Mouse (Mus musculus) midbrain, embryonic 10.5 days (tissue): ENCODE measurements around the gene Itsn1. TPM values are rescaled to one million over a fixed set of nuclear protein-coding genes. Genes with fewer than 3 reads are reported as not detected.

ENCODE experiments used
- DNase-seq: peaks from one replicate; pipeline ENCODE4 v3.0.0-alpha.2; 2017; ENCODE audit warnings: low spot score
- H3K27ac ChIP-seq: fragments of 300-500 bp; sonication (generic); replicated peaks from 2 replicates; pipeline ENCODE4 v1.5.1; 2016; ENCODE audit warnings: mild to moderate bottlenecking
- H3K27me3 ChIP-seq: fragments of 300-500 bp; sonication (generic); 2 replicates; pipeline ENCODE4 v1.6.1; 2016; ENCODE audit warnings: low read depth, mild to moderate bottlenecking; ENCODE audit not compliant: poor library complexity, severe bottlenecking
- H3K36me3 ChIP-seq: fragments of 300-500 bp; sonication (generic); 2 replicates; pipeline ENCODE4 v1.6.1; 2016; ENCODE audit warnings: mild to moderate bottlenecking, moderate library complexity
- H3K4me1 ChIP-seq: fragments of 300-500 bp; sonication (generic); 2 replicates; pipeline ENCODE4 v1.6.1; 2016
- H3K4me3 ChIP-seq: fragments of 300-500 bp; sonication (generic); 2 replicates; pipeline ENCODE4 v1.5.1; 2016; ENCODE audit warnings: mild to moderate bottlenecking, moderate library complexity
- H3K9me3 ChIP-seq: fragments of 300-500 bp; sonication (generic); replicated peaks from 2 replicates; pipeline ENCODE4 v1.6.1; 2016; ENCODE audit warnings: mild to moderate bottlenecking
- WGBS: fragments of 180-500 bp; shearing (Covaris S2); methylation state at CpG from one replicate; pipeline ENCODE4 v1.1.7; 2016; 5-methylcytosine and 5-hydroxymethylcytosine counted together
- microRNA-seq: library from miRNA; unstranded; fragments of <30 nt; microRNA quantifications from one replicate; pipeline ENCODE4, GENCODE M21; 2017
- polyA plus RNA-seq: library from polyadenylated mRNA; unstranded; fragments of >200 nt; fragmentation: Nextera tagmentation; extraction: Ambion mirVana; gene quantifications from 2 replicates; pipeline ENCODE4 v1.2.1, GENCODE M21; 2016

Gene Itsn1
- polyA plus RNA-seq, 1 experiment from 2014 or later: 49.5 TPM

DNA sequence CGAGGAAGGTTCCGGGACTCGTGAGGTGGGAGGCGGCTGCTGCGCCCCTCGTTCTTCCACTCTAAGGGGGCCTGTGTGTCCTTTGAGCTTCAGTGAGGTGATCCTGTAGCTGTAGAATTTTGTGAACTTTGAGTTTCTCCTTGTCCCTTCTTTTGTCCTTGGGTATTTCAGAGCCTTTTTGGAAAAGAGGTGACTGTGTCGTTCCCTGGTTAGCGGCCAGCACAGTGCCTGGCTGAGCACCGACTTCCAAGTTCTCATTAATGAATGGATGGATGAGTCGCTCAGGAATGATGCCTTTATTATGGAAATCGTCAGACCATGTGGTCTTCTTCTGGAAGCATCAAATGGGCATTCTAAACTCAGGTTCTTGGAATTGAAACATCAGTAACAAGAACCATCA lies 218.0 kb downstream of the Itsn1 start:
- 0 out of 2 replicates have a peak overlapping the region, but pooled peaks have one; percentile 33 for H3K27ac ChIP-seq
- no peak for DNase-seq
- no peak overlapping the region for H3K4me3 ChIP-seq
- H3K9me3 ChIP-seq: no peaks in the 10 kb centered on the region
- no peaks in the 10 kb centered on the region for H3K27me3 ChIP-seq
- no peaks in the 10 kb centered on the region for H3K36me3 ChIP-seq
- WGBS: 82% methylated on average over 11 of the region's 11 CpGs
- H3K4me1 ChIP-seq: 0 out of 2 replicates have a peak, but pooled peaks cover 7% of the 10 kb centered on the region

DNA sequence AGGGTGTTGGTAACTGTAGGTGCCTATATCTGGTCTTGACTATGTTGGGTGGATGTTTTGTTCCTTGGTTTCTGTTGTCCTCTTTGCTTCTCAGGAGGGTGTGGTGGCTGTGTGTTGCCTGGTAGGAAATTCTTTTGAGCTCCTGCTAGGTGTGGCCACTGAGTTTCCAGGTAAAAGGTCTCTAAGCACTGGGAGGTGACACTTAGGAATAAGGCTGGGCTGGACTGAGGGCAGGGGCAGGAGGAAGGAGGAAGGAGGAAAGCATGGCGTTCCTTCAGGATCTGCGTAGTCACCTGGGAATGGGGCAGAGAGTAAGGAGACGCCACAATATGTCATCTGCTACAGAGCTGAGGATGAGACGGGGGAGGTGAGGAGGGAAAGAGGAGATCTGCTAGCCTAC lies 224.9 kb downstream of the Itsn1 start:
- no peak overlapping the region for H3K4me3 ChIP-seq
- no peaks in the 10 kb centered on the region for H3K36me3 ChIP-seq
- H3K27me3 ChIP-seq: no peaks in the 10 kb centered on the region
- WGBS: 96% methylated on average over 4 of the region's 4 CpGs
- DNase-seq: no peak
- H3K4me1 ChIP-seq: no peaks in the 10 kb centered on the region
- no peaks in the 10 kb centered on the region for H3K9me3 ChIP-seq
- no peak overlapping the region for H3K27ac ChIP-seq

DNA sequence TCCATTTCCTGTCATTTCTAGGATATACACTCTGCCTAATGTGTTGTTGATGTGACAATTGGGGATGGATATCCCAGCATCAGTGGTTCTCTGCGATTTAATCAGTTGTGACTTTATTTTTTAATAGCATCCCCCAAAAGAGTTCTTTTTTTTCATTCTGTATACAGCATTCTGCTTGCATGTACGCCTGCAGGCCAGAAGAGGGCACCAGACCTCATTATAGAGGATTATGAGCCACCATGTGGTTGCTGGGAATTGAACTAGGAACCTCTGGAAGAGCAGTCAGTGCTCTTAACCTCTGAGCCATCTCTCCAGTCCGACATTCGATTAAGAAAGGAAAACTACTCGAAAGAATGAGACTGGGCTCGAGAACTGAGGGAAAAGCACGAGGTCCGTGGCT lies 225.7 kb downstream of the Itsn1 start:
- H3K4me3 ChIP-seq: no peak overlapping the region
- H3K4me1 ChIP-seq: no peaks in the 10 kb centered on the region
- 87% methylated on average over 8 of the region's 8 CpGs for WGBS
- DNase-seq: no peak
- H3K9me3 ChIP-seq: no peaks in the 10 kb centered on the region
- no peak overlapping the region for H3K27ac ChIP-seq
- H3K36me3 ChIP-seq: no peaks in the 10 kb centered on the region
- no peaks in the 10 kb centered on the region for H3K27me3 ChIP-seq

DNA sequence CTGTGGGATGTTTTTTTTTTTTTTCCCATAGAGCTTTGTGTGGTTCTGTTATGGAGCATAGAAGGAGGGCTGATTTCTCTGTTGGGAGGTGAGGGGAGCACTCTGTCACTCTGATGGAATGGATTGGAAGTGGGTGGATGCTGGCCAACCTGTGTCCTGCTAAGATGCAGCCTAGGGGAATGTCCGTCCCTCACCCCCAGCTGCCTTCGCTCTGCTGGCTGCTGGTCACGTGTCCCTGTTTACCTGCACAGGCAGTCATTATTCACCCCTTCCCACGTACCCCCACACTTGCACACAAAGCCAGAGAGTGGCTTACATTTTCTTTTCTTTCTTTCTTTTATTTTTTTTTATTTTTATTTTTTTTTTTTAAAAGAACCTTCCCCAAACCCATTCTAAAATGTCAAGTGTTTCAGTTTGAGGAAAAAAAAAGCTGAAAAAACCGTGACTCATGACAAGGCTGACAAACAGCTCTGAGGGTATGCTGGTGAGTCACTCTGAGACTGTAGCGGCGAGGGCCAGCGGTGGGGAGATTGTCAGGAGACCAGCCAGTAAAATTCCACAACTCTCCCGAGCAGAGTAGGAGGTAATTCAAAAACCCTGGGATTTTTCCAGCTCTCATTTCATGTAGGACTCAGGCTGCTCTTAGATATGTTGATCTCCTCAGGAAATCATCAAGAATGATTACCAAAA lies 233.3 kb downstream of the Itsn1 start:
- Histone ChIP-seq H3K27me3 (no peaks in the 10 kb centered on the region), H3K4me3 (peak overlapping the region; percentile 24; the same call in 1 of the 2 replicates), H3K4me1 (peaks cover 43% of the 10 kb centered on the region), H3K9me3 (no peaks in the 10 kb centered on the region), H3K27ac (peak overlapping the region; percentile 77; the same call in 1 of the 2 replicates), H3K36me3 (no peaks in the 10 kb centered on the region)
- WGBS: 28% methylated on average over 9 of the region's 9 CpGs
- DNase-seq: peak; percentile 26

DNA sequence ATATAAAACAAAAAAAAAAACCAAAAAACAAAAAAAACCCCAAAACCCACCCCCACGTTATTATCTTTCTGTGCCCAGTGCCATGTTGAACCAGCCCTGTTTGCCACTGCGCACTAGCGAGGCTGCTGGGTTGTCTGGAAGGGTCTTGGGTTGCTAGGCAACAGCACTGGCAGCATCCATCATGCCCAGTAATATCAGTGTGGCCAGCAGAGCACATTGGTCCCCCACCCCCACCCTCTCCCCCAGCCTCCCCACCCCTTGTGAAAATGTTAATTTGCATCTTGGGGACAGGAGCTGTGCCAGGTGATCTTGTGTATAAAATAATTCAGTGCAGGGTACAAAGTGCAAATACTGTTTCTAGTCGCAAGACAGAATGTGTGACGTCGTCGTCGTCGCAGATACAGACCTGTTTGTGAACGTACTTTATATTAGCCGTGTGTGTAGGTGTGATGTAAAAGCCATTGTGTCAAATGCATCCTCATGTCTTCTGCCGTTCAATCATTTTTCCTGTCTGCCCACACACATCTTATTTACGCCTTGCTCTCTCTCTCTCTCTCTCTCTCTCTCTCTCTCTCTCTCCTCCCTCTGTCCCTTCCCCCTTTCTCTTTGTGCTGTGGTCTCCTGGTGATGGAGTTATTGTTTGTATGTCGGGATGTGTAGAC lies 233.9 kb downstream of the Itsn1 start:
- H3K4me3 ChIP-seq: peak overlapping the region; percentile 24
- H3K4me1 ChIP-seq: peaks cover 43% of the 10 kb centered on the region
- whole genome bisulfite sequencing: 54% methylated on average over 14 of the region's 14 CpGs
- DNase-seq: peak; percentile 59
- H3K9me3 ChIP-seq: no peaks in the 10 kb centered on the region
- H3K36me3 ChIP-seq: no peaks in the 10 kb centered on the region
- peak overlapping the region; percentile 77 for H3K27ac ChIP-seq
- H3K27me3 ChIP-seq: no peaks in the 10 kb centered on the region

DNA sequence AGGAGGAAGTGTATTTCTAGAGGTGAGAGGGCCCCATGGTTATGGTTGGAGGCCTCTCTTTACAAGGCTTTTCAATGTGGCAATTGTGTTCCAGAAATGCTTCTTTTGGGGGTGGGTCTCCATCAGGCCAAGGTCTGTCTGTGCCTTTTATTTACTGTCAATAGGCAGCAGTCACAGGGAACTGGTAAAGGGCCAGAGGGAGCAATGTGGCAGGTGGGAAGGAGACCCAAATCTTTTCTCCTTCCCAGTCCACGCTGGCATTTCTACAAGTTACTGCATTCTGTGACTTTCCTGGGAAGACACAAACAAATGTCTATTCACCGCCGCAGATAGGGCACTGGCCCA lies 234.4 kb downstream of the Itsn1 start:
- Histone ChIP-seq H3K36me3 (no peaks in the 10 kb centered on the region), H3K9me3 (no peaks in the 10 kb centered on the region), H3K4me1 (peaks cover 43% of the 10 kb centered on the region), H3K27ac (peak overlapping the region; percentile 77), H3K27me3 (no peaks in the 10 kb centered on the region), H3K4me3 (peak overlapping the region; percentile 24; the same call in 1 of the 2 replicates)
- WGBS: 78% methylated on average over 3 of the region's 3 CpGs
- DNase-seq: peak; percentile 16

DNA sequence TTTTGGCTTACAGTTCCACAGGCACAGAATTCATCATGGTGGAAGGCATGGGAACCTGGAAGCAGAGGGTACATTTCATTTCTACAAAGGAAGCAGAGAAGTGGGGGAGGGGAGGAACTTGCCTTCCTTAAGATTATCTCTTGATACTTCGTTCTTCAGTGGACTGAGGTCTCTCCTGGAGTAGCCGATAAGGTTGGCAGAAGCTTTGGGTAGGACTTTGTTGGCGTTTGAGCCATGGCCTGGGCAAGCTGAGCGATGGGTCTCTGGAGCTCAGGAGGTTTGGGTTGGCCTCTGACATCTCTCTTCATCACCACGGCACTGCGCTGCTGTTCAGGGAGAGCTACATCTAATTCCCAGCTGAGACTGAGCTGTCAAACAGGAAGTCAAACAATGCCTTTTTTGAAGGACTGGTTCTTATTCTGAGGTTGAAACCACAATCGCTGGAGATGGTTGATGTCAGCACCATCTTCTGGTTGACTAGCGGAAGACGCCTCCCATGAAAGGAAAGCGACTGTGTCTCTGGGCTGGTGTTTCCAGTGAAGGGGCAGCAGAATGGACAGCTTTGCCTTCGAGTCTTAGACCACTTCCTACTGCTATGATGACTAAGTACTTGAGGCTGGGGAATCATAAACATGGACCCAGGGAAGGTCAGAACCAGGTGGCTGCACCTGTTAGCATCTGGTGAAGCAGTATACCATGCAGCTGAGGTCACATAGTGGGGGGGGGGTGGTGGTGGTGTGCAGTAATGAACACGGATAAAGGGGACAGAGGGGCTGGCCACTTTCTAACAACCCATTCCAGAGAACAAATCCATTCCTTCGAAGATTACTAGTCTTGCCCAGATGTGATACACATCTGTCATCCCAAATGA lies 235.5 kb downstream of the Itsn1 start:
- no peak overlapping the region for H3K4me3 ChIP-seq
- H3K9me3 ChIP-seq: no peaks in the 10 kb centered on the region
- peak overlapping the region; percentile 77 for H3K27ac ChIP-seq
- no peaks in the 10 kb centered on the region for H3K27me3 ChIP-seq
- 87% methylated on average over 13 of the region's 13 CpGs for WGBS
- peaks cover 43% of the 10 kb centered on the region for H3K4me1 ChIP-seq
- no peak for DNase-seq
- no peaks in the 10 kb centered on the region for H3K36me3 ChIP-seq

DNA sequence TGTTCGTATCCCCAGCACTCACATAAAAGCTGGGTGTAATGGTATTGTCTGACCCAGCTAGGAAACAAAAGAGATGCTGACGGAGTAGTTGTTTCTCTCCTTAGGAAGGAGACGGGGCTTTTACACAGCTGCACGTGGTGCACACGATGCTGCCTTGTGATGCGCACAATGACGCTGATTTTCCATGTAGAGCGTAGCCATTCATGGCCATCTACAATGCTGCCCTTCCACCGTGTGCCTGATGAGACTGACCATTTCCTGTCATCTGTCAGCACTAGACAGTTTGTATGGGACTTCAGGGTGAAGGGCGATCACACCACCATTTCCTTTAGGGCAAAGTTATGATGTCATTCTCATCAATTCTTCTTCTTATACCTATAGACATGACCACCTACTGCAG lies 239.6 kb downstream of the Itsn1 start:
- Histone ChIP-seq H3K27me3 (no peaks in the 10 kb centered on the region), H3K27ac (no peak overlapping the region), H3K36me3 (no peaks in the 10 kb centered on the region), H3K4me3 (no peak overlapping the region), H3K9me3 (no peaks in the 10 kb centered on the region), H3K4me1 (peaks cover 27% of the 10 kb centered on the region)
- 82% methylated on average over 10 of the region's 10 CpGs for WGBS
- DNase-seq: no peak

DNA sequence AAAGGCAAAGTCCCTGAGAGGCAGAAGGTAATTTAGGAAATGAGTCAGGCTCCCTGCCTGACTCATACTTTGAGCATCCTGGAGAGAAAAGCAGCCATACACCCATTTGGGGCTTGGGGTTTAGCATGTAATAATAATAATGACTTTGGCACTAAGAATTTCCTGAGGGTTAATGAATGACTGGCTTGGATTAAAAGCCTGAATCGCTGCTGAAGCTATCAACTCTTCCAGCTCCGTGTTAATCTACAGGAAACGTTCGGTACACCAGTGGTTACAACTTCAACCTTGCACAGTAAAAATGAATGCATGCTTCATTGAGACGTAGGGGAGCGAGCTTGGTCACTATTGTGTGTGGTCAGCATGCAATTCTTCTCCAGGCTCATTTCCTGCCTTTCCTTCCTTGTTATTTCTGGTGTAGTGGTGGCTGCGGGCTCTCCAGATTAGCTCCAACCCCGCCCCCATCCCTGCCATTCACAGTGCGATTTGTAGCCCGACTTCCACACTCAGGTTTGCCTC lies 240.5 kb downstream of the Itsn1 start:
- Histone ChIP-seq H3K27ac (no peak overlapping the region), H3K4me3 (no peak overlapping the region), H3K27me3 (no peaks in the 10 kb centered on the region), H3K4me1 (peaks cover 19% of the 10 kb centered on the region), H3K9me3 (no peaks in the 10 kb centered on the region), H3K36me3 (no peaks in the 10 kb centered on the region)
- 69% methylated on average over 10 of the region's 10 CpGs for WGBS
- DNase-seq: no peak

Small RNAs within 50 kb of the gene (microRNA-seq; reads per million reads assigned to microRNA genes)
- gene Gm27773: not detected

Other genes starting within 250 kb of the Itsn1 start
- gene Ifnar1, start 244.0 kb upstream of the Itsn1 start, polyA plus RNA-seq: 52.0 and 55.8 TPM in 2 replicates
- gene Ifngr2, start 182.2 kb upstream of the Itsn1 start, polyA plus RNA-seq: 23.8 and 34.5 TPM in 2 replicates
- 41.4 and 43.3 TPM in 2 replicates for gene Tmem50b, start 131.5 kb upstream of the Itsn1 start, polyA plus RNA-seq
- 4.0 and 4.9 TPM in 2 replicates for gene Dnajc28, start 110.3 kb upstream of the Itsn1 start, polyA plus RNA-seq
- gene Gart, start 82.3 kb upstream of the Itsn1 start, polyA plus RNA-seq: 145 and 162 TPM in 2 replicates
- gene Son, start 81.8 kb upstream of the Itsn1 start, polyA plus RNA-seq: 109 and 119 TPM in 2 replicates
- gene Donson, start 40.5 kb upstream of the Itsn1 start, polyA plus RNA-seq: 38.3 and 39.0 TPM in 2 replicates
- gene Cryzl1, start 306 bp upstream of the Itsn1 start, polyA plus RNA-seq: 71.2 and 72.5 TPM in 2 replicates